Mouse (Mus musculus): ENCODE results near the gene Dffb. TPM values are rescaled to one million over a fixed set of nuclear protein-coding genes. Genes with fewer than 3 reads are reported as not detected.
A peak's percentile ranks its signal among the peaks of the same experiment; 100 is the strongest.

Dffb gene
- polyA plus RNA-seq, 1 experiment from 2014 or later = 11.8 TPM

DNA sequence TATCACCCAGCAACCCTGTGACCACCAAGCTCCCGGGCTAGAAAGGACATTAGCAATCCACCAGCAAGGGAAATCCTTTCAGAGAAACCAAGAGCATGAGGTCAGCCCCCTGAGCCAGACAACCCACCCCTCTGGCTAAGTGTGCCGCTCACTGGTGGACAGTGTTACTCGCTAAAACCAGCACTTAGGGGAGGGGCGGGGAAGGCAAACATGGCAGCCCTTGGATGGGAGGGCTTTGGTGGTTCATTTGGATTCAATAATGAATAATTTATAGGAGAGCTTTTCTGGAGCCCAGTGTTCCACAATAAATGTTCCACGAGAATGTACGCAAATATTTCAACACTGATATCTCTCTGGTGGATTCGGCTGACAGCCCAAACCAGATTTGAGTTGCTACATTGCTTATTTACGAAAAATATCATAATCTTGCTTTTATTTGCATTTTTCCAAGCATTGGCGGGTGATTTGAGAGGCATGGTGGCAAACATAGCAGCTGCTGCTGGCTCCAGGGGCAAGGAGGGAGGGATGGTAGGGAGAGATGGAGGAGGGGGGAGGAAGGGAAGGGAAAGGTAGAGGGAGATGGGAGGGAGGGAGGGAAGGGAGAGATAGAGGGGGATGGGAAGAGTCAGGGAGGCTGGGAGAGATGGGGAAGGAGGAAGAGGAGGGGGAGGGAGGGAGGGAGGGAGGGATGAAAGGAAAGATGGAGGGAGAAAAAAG is 54.3 kb downstream of the Dffb start:
- ATAC-seq (replicated peaks) = no peak; the same call in 1 of the 2 replicates
- Histone ChIP-seq H3K27ac (replicated peaks) (peak overlapping the region; percentile 46), H3K27me3 (0 out of 2 replicates have a peak, but pooled peaks cover 3% of the 10 kb centered on the region), H3K36me3 (no peaks in the 10 kb centered on the region), H3K4me3 (no peak overlapping the region), H3K4me2 (replicated peaks) (no peak overlapping the region), H3K9me3 (no peaks in the 10 kb centered on the region), H3K9ac (replicated peaks) (no peak overlapping the region), H3K4me1 (peaks cover 15% of the 10 kb centered on the region)
- 44% methylated on average over 9 of the region's 9 CpGs for WGBS

- WGBS = 41% methylated on average over 8 of the region's 8 CpGs
Observed at GRCm38 (mm10) chr4:153917773-153918500, 57.0 kb downstream of the Dffb start.

More at GRCm38 (mm10) chr4:153917773-153918500, 57.0 kb downstream of the Dffb start:
- H3K9me3 ChIP-seq = no peaks in the 10 kb centered on the region
- H3K9ac ChIP-seq (replicated peaks) = no peak overlapping the region
- H3K27me3 ChIP-seq = no peaks in the 10 kb centered on the region
- peak; percentile 46; the same call in 1 of the 2 replicates for ATAC-seq (replicated peaks)
- peak overlapping the region; percentile 59 for H3K27ac ChIP-seq (replicated peaks)
- no peak overlapping the region for H3K4me3 ChIP-seq
- H3K4me2 ChIP-seq (replicated peaks) = no peak overlapping the region
- H3K4me1 ChIP-seq = peaks cover 15% of the 10 kb centered on the region
- H3K36me3 ChIP-seq = no peaks in the 10 kb centered on the region

Other genes with a start within 250 kb of the Dffb start
- 64.8 and 69.1 TPM in 2 replicates for gene A430005L14Rik, start 17.9 kb downstream of the Dffb start, polyA plus RNA-seq (2015; fragmentation: Nextera tagmentation; extraction: Ambion mirVana)
- 20.0 and 21.7 TPM in 2 replicates for gene Cep104, start 68 bp upstream of the Dffb start, polyA plus RNA-seq (2015; fragmentation: Nextera tagmentation; extraction: Ambion mirVana)
- gene Lrrc47, start 36.6 kb upstream of the Dffb start, polyA plus RNA-seq (2015; fragmentation: Nextera tagmentation; extraction: Ambion mirVana) = 25.8 TPM in 2 replicates
- 3.6 and 3.8 TPM in 2 replicates for gene Smim1, start 51.1 kb upstream of the Dffb start, polyA plus RNA-seq (2015; fragmentation: Nextera tagmentation; extraction: Ambion mirVana)
- not detected in 2 replicates for gene Ccdc27, start 67.6 kb upstream of the Dffb start, polyA plus RNA-seq (2015; fragmentation: Nextera tagmentation; extraction: Ambion mirVana)
- 5.6 and 5.9 TPM in 2 replicates for gene Trp73, start 165.1 kb upstream of the Dffb start, polyA plus RNA-seq (2015; fragmentation: Nextera tagmentation; extraction: Ambion mirVana)
- gene Wrap73, start 167.2 kb upstream of the Dffb start, polyA plus RNA-seq (2015; fragmentation: Nextera tagmentation; extraction: Ambion mirVana) = 58.3 and 62.1 TPM in 2 replicates
- 164 and 171 TPM in 2 replicates for gene Tprgl, start 185.5 kb upstream of the Dffb start, polyA plus RNA-seq (2015; fragmentation: Nextera tagmentation; extraction: Ambion mirVana)
- 6.4 TPM in 2 replicates for gene Megf6, start 195.6 kb upstream of the Dffb start, polyA plus RNA-seq (2015; fragmentation: Nextera tagmentation; extraction: Ambion mirVana)

All from forebrain, embryonic 15.5 days (tissue).